Mouse (Mus musculus) left cerebral cortex, adult 6 months (tissue): ENCODE results near the gene Rwdd1. TPM values are rescaled to one million over a fixed set of nuclear protein-coding genes. Genes with fewer than 3 reads are reported as not detected.

Experiments used
- long read RNA-seq, 2 experiments: library from polyadenylated mRNA; unstranded; transcript quantifications; one replicate each; pipeline ENCODE4 v2.0.0; 2019 to 2020
- polyA plus RNA-seq: library from polyadenylated mRNA; unstranded; fragments of <200 nt; fragmentation: Nextera tagmentation; gene quantifications from 2 replicates; pipeline ENCODE4 v1.2.3, GENCODE M21; 2021

Gene Rwdd1
- 152 and 153 TPM in 2 replicates for polyA plus RNA-seq
- long read RNA-seq, experiment 1, transcript Rwdd1-201 (7 exons, 1,090 nt), result major isoform, 80 of 93 reads
- long read RNA-seq, experiment 1, partial matches to known transcripts, result 8 of 93 reads
- long read RNA-seq, experiment 1, other reads (novel, unspliced or antisense), result 5 of 93 reads
- long read RNA-seq, experiment 2, transcript Rwdd1-201 (7 exons, 1,090 nt), result major isoform, 46 of 170 reads
- long read RNA-seq, experiment 2, partial matches to known transcripts, result 121 of 170 reads
- long read RNA-seq, experiment 2, other reads (novel, unspliced or antisense), result 3 of 170 reads

GRCm38 (mm10) chr10:34019302-34020075 lies at the start of gene Rwdd1:
TSS of gene Rwdd1 (minus strand) at chr10:34019624.

GRCm38 (mm10) chr10:34044210-34044609 lies 24.8 kb upstream of the Rwdd1 start, which contains the start of gene Calhm4:
TSS of gene Calhm4 (minus strand) at chr10:34044310.

GRCm38 (mm10) chr10:34037401-34037800 lies 18.0 kb upstream of the Rwdd1 start, which contains the start of gene Trappc3l:
TSS of gene Trappc3l (plus strand) at chr10:34037597.

GRCm38 (mm10) chr10:33950803-33951583 lies 68.4 kb downstream of the Rwdd1 start, which contains the start of gene Zup1:
TSS of gene Zup1 (minus strand) at chr10:33951269.

Other genes starting within 250 kb of the Rwdd1 start
- not detected in 2 replicates for gene Sult3a2, start 232.9 kb downstream of the Rwdd1 start, polyA plus RNA-seq
- gene Sult3a1, start 161.9 kb downstream of the Rwdd1 start, polyA plus RNA-seq, result not detected in 2 replicates
- gene Rsph4a, start 114.5 kb downstream of the Rwdd1 start, polyA plus RNA-seq, result 0.80 TPM in 2 replicates
- gene Zup1, start 68.4 kb downstream of the Rwdd1 start, polyA plus RNA-seq, result 5.2 and 5.5 TPM in 2 replicates
- 0.21 and 0.24 TPM in 2 replicates for gene Trappc3l, start 18.0 kb upstream of the Rwdd1 start, polyA plus RNA-seq
- not detected in 2 replicates for gene Calhm4, start 24.7 kb upstream of the Rwdd1 start, polyA plus RNA-seq
- 3.3 and 3.4 TPM in 2 replicates for gene Calhm5, start 76.9 kb upstream of the Rwdd1 start, polyA plus RNA-seq
- 1.2 and 1.3 TPM in 2 replicates for gene Calhm6, start 108.4 kb upstream of the Rwdd1 start, polyA plus RNA-seq
- 1.4 TPM in 2 replicates for gene Dse, start 188.1 kb upstream of the Rwdd1 start, polyA plus RNA-seq